Mouse (Mus musculus) inflammation-experienced regulatory T-cells, adult 6 months (primary cell): ENCODE measurements around the gene Gm44502. TPM values are rescaled to one million over a fixed set of nuclear protein-coding genes. Genes with fewer than 3 reads are reported as not detected.
"Not testable (repeated sequence)": the region's sequence is repeated elsewhere in the genome, so short reads cannot be mapped to it uniquely, and the experiment has no call there.

Experiments used
- ATAC-seq: one replicate; pipeline ENCODE4 v1.8.0; 2017
- polyA plus RNA-seq, 3 experiments: library from polyadenylated mRNA; unstranded; fragments of 100-300 nt; shearing (Covaris generic); gene quantifications; one replicate each; pipeline ENCODE4 v1.2.1; 2017

Gene Gm44502
- polyA plus RNA-seq, 3 experiments from 2014 or later, result 0.28 TPM; not detected in 2

DNA sequence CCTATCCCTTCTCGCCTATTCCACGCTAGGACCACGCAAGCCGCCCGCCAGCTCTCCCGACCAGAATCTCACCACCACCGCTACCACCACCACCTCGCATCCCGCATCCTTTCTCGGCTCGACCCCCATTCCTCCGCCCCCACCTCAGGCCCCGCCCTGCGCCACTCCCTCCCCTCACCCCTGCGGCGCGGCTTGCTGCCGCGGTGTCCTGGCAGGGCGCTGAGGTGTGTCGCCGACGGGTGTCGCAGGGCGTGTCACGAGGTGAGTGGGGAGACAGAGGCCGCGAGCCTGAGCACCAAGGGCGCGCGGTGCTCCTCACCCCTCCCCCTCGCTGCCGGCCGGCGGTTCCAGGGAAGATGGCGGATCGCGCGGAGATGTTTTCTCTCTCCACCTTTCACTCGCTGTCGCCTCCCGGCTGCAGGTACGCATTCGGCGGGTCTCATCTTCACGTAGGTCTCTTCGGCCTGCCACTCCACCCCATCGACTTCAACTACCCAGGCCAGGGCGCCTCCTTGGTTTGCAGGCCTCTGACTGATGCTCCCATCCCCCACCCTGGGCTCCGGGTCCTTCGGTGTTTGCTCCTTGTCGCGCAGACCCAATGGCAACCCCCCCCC lies 24.5 kb upstream of the Gm44502 start, which contains the start of gene Mapk8ip2:
Gene Mapk8ip2 (plus strand): TSS at position 49 of the 614 bp plus-strand sequence.
- ATAC-seq, result no peak

DNA sequence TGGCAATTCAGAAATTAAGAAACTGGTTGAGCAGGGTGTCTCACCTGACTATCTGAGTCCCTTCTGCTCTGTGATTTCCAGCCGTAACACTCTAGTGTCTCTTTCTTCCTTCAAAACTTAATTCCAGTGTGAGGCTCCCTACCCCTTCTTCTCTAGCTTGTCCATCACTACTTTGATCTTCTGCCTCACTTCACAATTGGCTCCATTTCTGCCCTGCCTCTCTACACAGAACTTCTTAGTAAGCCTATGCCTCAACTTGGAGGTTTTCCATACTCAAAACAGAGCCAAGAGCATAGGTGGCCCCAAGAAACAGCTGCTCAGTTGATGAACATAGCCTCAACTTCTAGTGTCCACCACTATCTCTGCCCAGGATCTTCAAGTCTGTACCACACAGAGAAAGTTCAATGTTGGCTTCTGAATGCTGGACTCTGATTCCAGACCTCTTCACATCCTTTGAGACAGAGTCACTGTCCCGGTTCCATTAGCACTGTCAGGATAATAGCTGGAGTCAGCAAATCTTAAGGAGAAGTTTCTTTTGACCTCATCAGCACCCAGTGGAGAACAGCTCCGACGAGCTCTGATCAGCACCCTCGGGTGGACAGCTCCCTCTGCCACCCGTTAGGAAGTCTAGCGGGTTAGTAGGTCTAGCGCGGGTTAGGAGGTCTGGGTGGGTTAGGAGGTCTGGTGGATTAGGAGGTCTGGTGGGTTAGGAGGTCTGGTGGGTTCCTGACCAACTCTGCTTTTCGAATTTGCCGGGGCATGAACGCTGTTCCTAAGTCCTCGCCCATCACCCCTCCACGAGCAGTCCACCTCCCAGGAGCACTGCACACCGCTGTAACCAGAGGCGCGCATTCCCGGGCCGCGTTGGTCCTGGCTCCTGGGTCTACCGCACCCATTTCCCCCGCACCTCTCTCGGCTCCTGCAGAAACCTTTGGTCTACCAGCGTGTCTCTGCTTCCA lies 23.7 kb upstream of the Gm44502 start:
- ATAC-seq, result no peak

DNA sequence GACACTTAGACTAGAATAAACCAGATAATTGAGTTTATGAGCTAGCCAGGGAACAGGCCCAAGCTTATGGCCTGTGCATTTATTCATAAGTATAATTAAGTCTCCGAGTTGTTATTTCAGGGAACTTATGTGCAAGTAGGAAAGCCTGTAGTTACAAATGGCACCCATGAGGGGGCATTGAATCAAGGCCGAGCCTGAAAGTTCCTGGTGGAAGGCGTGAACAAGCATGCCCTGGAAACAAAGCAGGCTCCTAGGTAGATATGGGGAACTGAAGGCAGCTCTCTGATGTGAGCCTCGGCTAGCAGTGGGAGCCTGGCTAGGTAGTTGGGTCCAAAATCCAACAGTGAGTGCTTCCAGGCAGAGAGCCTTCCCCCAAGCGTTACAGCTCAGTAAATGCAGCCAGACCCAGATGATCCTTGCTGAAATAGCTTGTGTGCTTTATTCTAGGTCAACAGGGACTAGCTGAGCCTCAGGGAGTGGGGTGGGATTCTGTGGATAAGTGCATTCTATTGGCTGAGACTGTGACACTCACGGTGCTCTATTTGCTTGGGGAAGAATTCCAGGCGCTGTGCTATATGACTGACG lies 13.1 kb upstream of the Gm44502 start:
- no peak for ATAC-seq

DNA sequence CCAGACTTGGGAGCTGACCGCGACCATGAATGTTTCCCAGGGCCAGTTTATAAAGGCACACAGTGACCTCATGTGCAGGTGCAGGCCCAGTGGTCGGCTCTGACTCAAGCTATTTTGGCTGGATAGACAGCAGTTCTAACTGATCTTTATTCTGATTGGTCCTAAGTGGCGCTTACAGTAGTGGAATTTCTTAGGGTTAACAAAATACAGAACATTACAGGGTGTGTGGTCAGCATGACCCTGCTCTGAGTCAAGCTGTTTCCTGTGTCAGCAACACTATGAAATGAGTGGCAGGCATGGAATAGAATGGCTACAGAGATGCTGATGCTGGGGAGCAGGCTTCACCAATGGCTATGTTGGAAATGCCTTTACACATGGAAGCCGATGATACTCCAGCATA lies 6.4 kb upstream of the Gm44502 start:
- ATAC-seq, result no peak

GRCm38 (mm10) chr15:89434136-89434535 lies 4.6 kb upstream of the Gm44502 start:
- ATAC-seq, result no peak

- ATAC-seq, result no peak
Observed at GRCm38 (mm10) chr15:89432946-89433345, 3.5 kb upstream of the Gm44502 start.

DNA sequence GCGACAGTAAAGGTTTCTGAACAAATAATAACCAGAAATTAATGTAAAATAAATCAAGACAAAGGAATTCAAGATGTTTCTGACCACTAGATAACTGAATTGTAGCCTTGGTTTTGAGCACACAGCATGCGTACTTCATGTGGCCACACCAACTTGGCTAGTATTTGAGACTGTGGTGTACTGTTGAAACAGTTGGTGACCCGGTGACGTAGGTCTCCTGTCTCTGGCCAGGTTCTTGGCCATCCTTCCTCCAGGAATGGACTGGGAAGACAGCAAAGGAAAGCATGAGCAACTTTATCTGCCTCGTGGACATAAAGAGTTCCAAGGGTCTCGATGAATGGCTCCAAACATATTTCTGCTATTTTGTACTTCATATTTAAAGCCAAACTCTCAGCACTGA lies 2.3 kb upstream of the Gm44502 start:
- ATAC-seq, result no peak

DNA sequence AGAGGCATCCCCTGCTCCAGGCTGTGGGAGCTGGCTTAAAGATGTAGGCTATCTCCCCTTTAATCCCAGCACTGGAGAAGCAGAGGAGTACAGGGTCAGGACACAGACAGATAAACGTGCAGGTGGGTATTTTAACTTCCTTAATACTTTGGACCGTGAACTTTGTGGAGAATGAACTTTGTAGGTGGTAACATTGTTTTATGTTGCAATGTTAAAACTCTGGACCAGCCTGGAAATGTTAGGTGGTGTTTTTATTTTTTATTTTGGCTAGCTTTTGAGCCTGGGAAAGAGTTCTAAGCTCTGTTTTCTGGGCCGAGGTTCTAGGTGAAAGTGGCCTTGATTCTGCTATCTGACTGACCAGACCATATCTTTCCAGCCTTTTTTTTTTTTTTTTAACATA lies 1.8 kb upstream of the Gm44502 start:
- ATAC-seq, result no peak

DNA sequence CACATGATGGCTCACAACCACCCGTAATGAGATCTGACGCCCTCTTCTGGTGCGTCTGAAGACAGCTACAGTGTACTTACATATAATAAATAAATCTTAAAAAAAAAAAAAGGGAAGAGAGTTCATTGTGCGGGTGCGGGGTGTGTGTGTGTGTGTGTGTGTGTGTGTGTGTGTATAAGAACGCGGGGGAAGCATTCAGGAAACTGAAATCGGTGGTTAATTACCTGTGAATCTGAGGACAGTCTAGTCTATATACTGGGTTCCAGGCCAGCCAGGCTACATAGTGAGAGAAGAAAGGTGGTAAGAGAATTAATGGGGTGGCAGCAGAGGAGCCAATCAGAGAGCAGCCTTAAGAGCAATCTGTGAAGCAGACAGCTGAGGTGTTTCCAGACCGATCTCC lies 1.3 kb upstream of the Gm44502 start:
- ATAC-seq, result not testable (repeated sequence)

DNA sequence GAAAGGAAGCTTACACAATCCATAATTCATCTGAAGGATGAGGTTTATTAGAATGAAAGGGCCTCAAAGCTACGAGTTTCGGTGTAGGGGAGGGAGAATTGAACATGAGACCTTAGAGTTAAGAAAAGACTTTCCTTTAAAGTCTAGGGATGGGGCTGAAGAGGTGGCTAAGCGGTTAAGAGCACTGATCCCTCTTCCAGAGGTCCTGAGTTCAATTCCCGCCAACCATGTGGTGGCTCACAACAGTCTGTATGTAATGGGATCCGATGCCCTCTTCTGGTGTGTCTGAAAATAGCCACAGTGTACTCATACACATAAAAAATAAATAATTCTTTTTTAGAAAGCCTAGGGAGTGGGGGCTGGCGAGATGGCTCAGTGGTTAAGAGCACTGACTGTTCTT lies 845 bp upstream of the Gm44502 start:
- ATAC-seq, result no peak

GRCm38 (mm10) chr15:89428821-89429351 lies 610 bp downstream of the Gm44502 start:
- ATAC-seq, result peak; percentile 1

- ATAC-seq, result no peak
Observed at GRCm38 (mm10) chr15:89428136-89428790, 1.2 kb downstream of the Gm44502 start.

DNA sequence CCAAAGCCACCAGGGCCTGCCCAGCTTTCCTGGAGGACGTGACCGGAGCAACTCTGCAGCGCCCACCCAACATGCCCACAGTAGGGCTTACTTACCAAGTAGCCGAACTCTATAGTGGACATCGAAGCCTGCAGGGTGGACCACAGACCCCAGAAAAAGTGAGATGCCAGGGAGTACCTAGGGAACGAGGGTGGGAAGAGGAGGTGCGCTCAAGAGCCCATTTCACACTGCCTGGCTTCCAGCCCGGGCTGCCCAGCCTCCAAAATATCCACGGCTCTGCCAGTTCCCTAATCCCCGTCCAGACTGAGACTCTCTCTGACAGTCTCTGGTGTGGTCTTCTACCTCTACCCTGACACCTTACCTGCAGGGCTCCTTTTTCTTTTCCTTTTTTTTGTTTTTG lies 2.8 kb downstream of the Gm44502 start:
- ATAC-seq, result no peak

DNA sequence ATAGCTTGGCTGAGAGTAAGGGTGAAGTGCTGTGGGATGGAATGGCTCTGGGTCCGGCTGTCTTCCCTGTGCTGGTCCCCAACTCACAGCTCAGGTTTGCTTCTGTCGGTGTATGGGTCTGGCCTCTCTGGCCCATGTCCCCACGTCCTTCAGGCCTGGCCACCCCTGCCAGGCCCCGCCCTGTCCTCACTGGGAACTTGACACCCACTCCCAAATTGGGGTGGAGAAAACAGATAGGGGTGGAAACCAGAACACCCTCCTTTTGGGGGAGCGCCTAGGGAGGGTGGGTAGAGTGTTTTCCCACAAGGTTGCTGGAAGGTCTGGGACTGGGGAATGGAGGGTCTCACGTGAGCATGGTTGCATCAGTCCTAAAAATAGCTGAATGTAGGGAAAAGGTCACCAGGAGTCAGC lies 3.8 kb downstream of the Gm44502 start, which contains the start of gene Cpt1b:
Gene Cpt1b (minus strand): TSS at position 153 of the 411 bp plus-strand sequence.
- ATAC-seq, result no peak

- no peak for ATAC-seq
Observed at GRCm38 (mm10) chr15:89424621-89425020, 4.9 kb downstream of the Gm44502 start.

- ATAC-seq, result no peak
Observed at GRCm38 (mm10) chr15:89421938-89422337, 7.6 kb downstream of the Gm44502 start.

DNA sequence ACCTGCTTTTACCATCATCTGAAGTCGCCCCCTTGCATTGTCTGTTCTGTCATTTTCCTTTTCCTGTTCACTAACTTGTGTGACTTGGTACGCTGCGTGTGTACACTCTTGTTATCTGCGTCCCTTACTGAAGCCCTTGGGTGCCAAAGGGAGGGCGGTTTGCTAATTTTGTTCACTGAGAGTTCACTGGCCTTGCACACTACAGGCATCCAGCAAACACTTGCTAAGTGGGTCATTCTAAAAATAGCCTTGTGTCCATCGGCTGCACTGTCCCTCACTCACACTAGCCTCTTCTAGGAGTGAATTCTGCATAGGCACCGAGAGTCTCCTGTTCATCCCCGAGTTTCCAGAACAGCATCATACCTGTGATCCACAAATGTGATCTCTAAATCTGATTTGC lies 14.2 kb downstream of the Gm44502 start:
- ATAC-seq, result no peak

GRCm38 (mm10) chr15:89410118-89410517 lies 19.4 kb downstream of the Gm44502 start, which contains the start of gene Syce3:
Gene Syce3 (minus strand): TSS chr15:89410503.
- ATAC-seq, result no peak

GRCm38 (mm10) chr15:89406691-89407090 lies 22.8 kb downstream of the Gm44502 start:
- ATAC-seq, result no peak

DNA sequence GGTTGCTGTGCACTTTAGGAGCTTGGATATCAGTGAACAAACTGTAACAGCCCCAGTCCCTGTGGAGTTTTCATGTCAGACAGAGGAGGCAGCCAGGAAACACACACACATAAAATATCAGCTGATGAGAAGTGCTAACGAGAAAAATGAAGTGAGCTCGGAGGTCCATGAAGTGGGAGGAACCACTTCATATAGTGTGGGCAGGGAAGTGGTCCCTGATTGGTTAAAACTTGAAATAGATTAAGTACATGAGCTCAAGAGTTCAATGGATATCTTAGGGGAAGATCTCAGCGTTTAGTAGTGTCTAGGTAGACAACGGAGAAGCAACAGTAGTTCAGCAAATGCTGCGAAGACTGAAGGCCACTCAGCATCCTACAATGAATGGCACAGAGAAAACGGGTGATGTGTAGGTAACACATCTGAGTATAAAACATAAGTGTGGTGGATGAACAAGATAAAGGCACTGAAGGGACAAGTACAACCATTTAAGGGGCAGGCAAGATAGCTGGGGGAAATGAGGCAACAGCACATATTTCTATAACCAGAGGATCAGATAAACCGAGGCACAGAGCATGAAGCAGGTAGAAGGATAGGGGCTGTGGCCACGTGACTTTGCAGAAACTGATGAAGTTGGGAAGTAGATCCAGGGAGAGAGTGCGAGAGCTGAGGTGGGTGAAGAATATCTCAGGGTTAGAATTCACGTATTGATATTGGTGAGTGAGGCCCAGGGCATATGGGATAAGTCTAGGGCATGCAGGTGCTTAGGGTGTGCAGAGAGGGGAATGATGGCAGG lies 24.5 kb downstream of the Gm44502 start:
- ATAC-seq, result no peak

DNA sequence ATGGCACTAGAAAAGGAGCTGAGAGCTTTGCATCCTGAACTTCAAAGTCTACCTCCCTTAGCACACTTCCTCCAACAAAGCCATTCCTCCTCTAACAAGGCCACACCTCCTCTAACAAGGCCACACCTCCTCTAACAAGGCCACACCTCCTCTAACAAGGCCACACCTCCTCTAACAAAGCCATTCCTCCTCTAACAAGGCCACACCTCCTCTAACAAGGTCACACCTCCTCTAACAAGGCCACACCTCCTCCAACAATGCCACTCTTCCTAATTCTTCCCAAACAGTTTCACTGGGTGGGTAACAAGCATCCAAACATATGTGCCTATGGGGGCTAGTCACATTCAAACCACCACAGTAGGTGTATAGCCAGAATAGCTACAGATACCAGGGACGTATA lies 27.0 kb downstream of the Gm44502 start:
- no peak for ATAC-seq

GRCm38 (mm10) chr15:89399716-89400115 lies 29.8 kb downstream of the Gm44502 start:
- ATAC-seq, result no peak
